In genomic region chr14:61863475-61863874, GRCm38 (mm10) we compare ENCODE assay signal across 18 mouse cellular contexts.
A peak's percentile ranks its signal among the peaks of the same experiment; 100 is the strongest.
DNase-seq lines count a peak whose midpoint lies in the region; ATAC-seq lines count a peak whose summit lies in the region.
"Had no signal": no experiment of that assay in that cellular context is flagged by ENCODE, and none has a peak within 500 bp of the region (broad histone marks: within the 10 kb centered on the region; RNA-seq: fewer than 3 reads in every experiment).

No protein-coding gene starts in this region.

- no peak for ATAC-seq in midbrain, embryonic 11.5 days (ENCODE audit: low FRiP score)
- no peak for ATAC-seq in midbrain, embryonic 16.5 days
- ATAC-seq: forebrain, embryonic 16.5 days; intestine, embryonic 16.5 days had no signal

- H3K4me3 ChIP-seq in midbrain, embryonic 11.5 days (ENCODE audit: low read depth, low read length): no peak overlapping the region
- H3K4me3 ChIP-seq in midbrain, embryonic 16.5 days (ENCODE audit: low read depth, low read length): no peak overlapping the region
- H3K4me3 ChIP-seq: heart, embryonic 13.5 days; hindbrain, embryonic 13.5 days; limb, embryonic 12.5 days; liver, embryonic 15.5 days; megakaryocyte, embryonic 14.5 days had no signal

- intact Hi-C loops in heart, postnatal 25 days (cut with DNase I): no loop called here

- no peaks in the 10 kb centered on the region for H3K27me3 ChIP-seq in midbrain, embryonic 11.5 days (ENCODE audit: control insufficient read depth, insufficient read depth, low read length)
- H3K27me3 ChIP-seq in midbrain, embryonic 16.5 days (ENCODE audit: control insufficient read depth, insufficient read depth, low read depth, low read length): no peaks in the 10 kb centered on the region
- H3K27me3 ChIP-seq: heart, embryonic 13.5 days; hindbrain, embryonic 13.5 days; limb, embryonic 12.5 days; liver, embryonic 15.5 days; megakaryocyte, embryonic 14.5 days had no signal

- no peak overlapping the region for H3K9ac ChIP-seq in midbrain, embryonic 11.5 days (ENCODE audit: low read length)
- H3K9ac ChIP-seq in midbrain, embryonic 16.5 days (ENCODE audit: low read depth, low read length): no peak overlapping the region
- H3K9ac ChIP-seq: heart, embryonic 13.5 days; hindbrain, embryonic 13.5 days; limb, embryonic 12.5 days; liver, embryonic 15.5 days had no signal

- H3K4me1 ChIP-seq in midbrain, embryonic 11.5 days (ENCODE audit: control insufficient read depth, insufficient read depth, low read length): no peaks in the 10 kb centered on the region
- no peaks in the 10 kb centered on the region for H3K4me1 ChIP-seq in midbrain, embryonic 16.5 days (ENCODE audit: control insufficient read depth, insufficient read depth, low read length)
- H3K4me1 ChIP-seq: heart, embryonic 13.5 days; hindbrain, embryonic 13.5 days; limb, embryonic 12.5 days; liver, embryonic 15.5 days had no signal

- DNase-seq in heart, adult 8-10 months (ENCODE audit: low spot score): peak; percentile 19
- DNase-seq in heart, postnatal 25 days (ENCODE audit: low spot score): no peak
- DNase-seq in midbrain, embryonic 11.5 days (ENCODE audit: low spot score, missing footprints): peak; percentile 56
- peak; percentile 71 for DNase-seq in NIH3T3 (ENCODE audit: low read depth)
- peak; percentile 35 for DNase-seq in heart, postnatal 4 days
- DNase-seq in T-cell, adult 2 months (ENCODE audit: low spot score): no peak
- DNase-seq: cerebellum, adult 2 months; embryo, embryonic 11 days; right cerebral cortex, postnatal 14 days; thymus, adult 2 months had no signal

- no peaks in the 10 kb centered on the region for H3K9me3 ChIP-seq in midbrain, embryonic 11.5 days (ENCODE audit: control insufficient read depth, low read length)
- no peaks in the 10 kb centered on the region for H3K9me3 ChIP-seq in midbrain, embryonic 16.5 days (replicated peaks; ENCODE audit: control insufficient read depth, low read length, poor library complexity, severe bottlenecking)
- H3K9me3 ChIP-seq: heart, embryonic 13.5 days; hindbrain, embryonic 13.5 days; limb, embryonic 12.5 days; liver, embryonic 15.5 days; megakaryocyte, embryonic 14.5 days had no signal

- WGBS in midbrain, embryonic 11.5 days: 78% methylated on average over 2 of the region's 2 CpGs
- 73% methylated on average over 2 of the region's 2 CpGs for WGBS in midbrain, embryonic 16.5 days

- no peak overlapping the region for H3K27ac ChIP-seq in midbrain, embryonic 11.5 days (ENCODE audit: low read depth, low read length)
- H3K27ac ChIP-seq in midbrain, embryonic 16.5 days (ENCODE audit: low read length): no peak overlapping the region
- H3K27ac ChIP-seq: heart, embryonic 13.5 days; hindbrain, embryonic 13.5 days; limb, embryonic 12.5 days; liver, embryonic 15.5 days had no signal

- H3K36me3 ChIP-seq in midbrain, embryonic 11.5 days (ENCODE audit: control insufficient read depth, insufficient read depth, low read length): no peaks in the 10 kb centered on the region
- no peaks in the 10 kb centered on the region for H3K36me3 ChIP-seq in midbrain, embryonic 16.5 days (ENCODE audit: control insufficient read depth, insufficient read depth, low read length)
- H3K36me3 ChIP-seq: heart, embryonic 13.5 days; hindbrain, embryonic 13.5 days; limb, embryonic 12.5 days; liver, embryonic 15.5 days had no signal

- H3K4me2 ChIP-seq in midbrain, embryonic 11.5 days: no peak overlapping the region
- H3K4me2 ChIP-seq in midbrain, embryonic 16.5 days (ENCODE audit: low read length): no peak overlapping the region
- H3K4me2 ChIP-seq: heart, embryonic 13.5 days; hindbrain, embryonic 13.5 days; limb, embryonic 12.5 days; liver, embryonic 15.5 days had no signal

Comparison
In these comparisons a context has a peak if more than half of its experiments do, and no peak if none do; other contexts are left out.
1. DNase-seq: peak in heart, adult 8-10 months (single experiment), midbrain, embryonic 11.5 days (single experiment), NIH3T3 (single experiment) and heart, postnatal 4 days (single experiment); none in heart, postnatal 25 days (single experiment) and T-cell, adult 2 months (single experiment).